Mouse (Mus musculus): ENCODE results near the gene Agpat1.

DNA sequence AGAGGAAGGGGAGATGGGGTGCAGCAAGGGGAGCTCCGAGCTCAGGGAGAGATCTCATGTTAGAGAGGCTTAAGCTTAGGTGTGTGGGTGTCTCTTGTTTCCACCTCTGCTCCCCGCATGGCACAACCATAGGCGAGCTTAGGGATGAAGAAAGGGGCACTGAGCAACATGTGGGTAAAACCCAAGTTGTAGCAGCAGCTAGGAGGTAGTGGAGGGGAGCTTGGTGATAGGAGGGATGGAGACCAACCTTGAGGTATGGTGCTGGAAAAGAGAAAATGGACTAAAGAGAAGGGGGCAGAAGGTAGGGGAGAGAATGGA lies 55.8 kb downstream of the Agpat1 start:
- no peak for TF ChIP-seq CTCF (IDR thresholded peaks at IDR 0.05; ENCODE audit: borderline replicate concordance, control insufficient read depth, extremely low read depth, insufficient read depth, low read length, poor library complexity)
- TF ChIP-seq POLR2A (IDR thresholded peaks at IDR 0.05; ENCODE audit: control insufficient read depth, extremely low read depth, insufficient read depth, low read length, poor library complexity), result no peak
